Mouse (Mus musculus) E14TG2a.4 (cell line): Measurements from ENCODE around the gene Gm20696.

ENCODE experiments used
- H3K27me3 ChIP-seq: 2 replicates; pipeline ENCODE4 v1.6.1; 2014; ENCODE audit warnings: low read length, control low read depth; ENCODE audit not compliant: insufficient read depth
- H3K36me3 ChIP-seq: 2 replicates; pipeline ENCODE4 v1.6.1; 2014; ENCODE audit warnings: low read length, control low read depth; ENCODE audit not compliant: insufficient read depth
- H3K4me1 ChIP-seq: replicated peaks from 2 replicates; pipeline ENCODE4 v1.6.1; 2014; ENCODE audit warnings: low read depth, low read length, control low read depth
- H3K4me3 ChIP-seq: replicated peaks from 2 replicates; pipeline ENCODE4 v1.5.1; 2014; ENCODE audit warnings: mild to moderate bottlenecking, low read length
- H3K9me3 ChIP-seq: 2 replicates; pipeline ENCODE4 v1.6.1; 2014; ENCODE audit warnings: low read length, control low read depth
- CTCF ChIP-seq: conservative IDR thresholded peaks from 2 replicates; pipeline ENCODE4 v1.5.1; 2014; ENCODE audit warnings: low read length
- NANOG ChIP-seq: IDR thresholded peaks from 2 replicates; pipeline ENCODE4 v1.6.1; 2014; ENCODE audit warnings: borderline replicate concordance, low read length, mixed read lengths
- POU5F1 ChIP-seq: IDR thresholded peaks from 2 replicates; pipeline ENCODE4 v1.6.1; 2014; ENCODE audit warnings: low read length, borderline replicate concordance

Gm20696 gene

GRCm38 (mm10) chr6:99327721-99328120, 338.9 kb downstream of the Gm20696 start:
- Histone ChIP-seq H3K4me3 (no peak overlapping the region), H3K4me1 (no peaks in the 10 kb centered on the region), H3K9me3 (no peaks in the 10 kb centered on the region), H3K27me3 (no peaks in the 10 kb centered on the region), H3K36me3 (no peaks in the 10 kb centered on the region)
- no peak for TF ChIP-seq POU5F1
- no peak for TF ChIP-seq NANOG
- no peak for TF ChIP-seq CTCF

GRCm38 (mm10) chr6:99325881-99326280, 340.7 kb downstream of the Gm20696 start:
- H3K27me3 ChIP-seq, result no peaks in the 10 kb centered on the region
- no peaks in the 10 kb centered on the region for H3K9me3 ChIP-seq
- H3K36me3 ChIP-seq, result no peaks in the 10 kb centered on the region
- H3K4me1 ChIP-seq, result no peaks in the 10 kb centered on the region
- no peak for TF ChIP-seq CTCF
- no peak for TF ChIP-seq POU5F1
- no peak for TF ChIP-seq NANOG
- H3K4me3 ChIP-seq, result no peak overlapping the region

- no peak overlapping the region for H3K4me3 ChIP-seq
- H3K9me3 ChIP-seq, result no peaks in the 10 kb centered on the region
- no peaks in the 10 kb centered on the region for H3K36me3 ChIP-seq
- peaks cover under 1% of the 10 kb centered on the region; the same call in 1 of the 2 replicates for H3K27me3 ChIP-seq
- TF ChIP-seq CTCF (no peak), POU5F1 (no peak), NANOG (no peak)
- H3K4me1 ChIP-seq, result no peaks in the 10 kb centered on the region
Measured at GRCm38 (mm10) chr6:99325461-99325860, 341.1 kb downstream of the Gm20696 start.

- H3K27me3 ChIP-seq, result peaks cover 3% of the 10 kb centered on the region; the same call in 1 of the 2 replicates
- no peak for TF ChIP-seq NANOG
- no peak for TF ChIP-seq POU5F1
- no peak overlapping the region for H3K4me3 ChIP-seq
- H3K9me3 ChIP-seq, result no peaks in the 10 kb centered on the region
- no peaks in the 10 kb centered on the region for H3K36me3 ChIP-seq
- peaks cover 9% of the 10 kb centered on the region for H3K4me1 ChIP-seq
Measured at GRCm38 (mm10) chr6:99322132-99322904, 344.3 kb downstream of the Gm20696 start.

- no peaks in the 10 kb centered on the region for H3K36me3 ChIP-seq
- TF ChIP-seq POU5F1 (no peak), CTCF (no peak), NANOG (no peak)
- no peaks in the 10 kb centered on the region for H3K9me3 ChIP-seq
- H3K4me1 ChIP-seq, result peaks cover 9% of the 10 kb centered on the region
- H3K4me3 ChIP-seq, result no peak overlapping the region
- H3K27me3 ChIP-seq, result peaks cover 3% of the 10 kb centered on the region; the same call in 1 of the 2 replicates
Measured at GRCm38 (mm10) chr6:99320444-99320843, 346.2 kb downstream of the Gm20696 start.

GRCm38 (mm10) chr6:99319415-99320405, 346.9 kb downstream of the Gm20696 start:
- Histone ChIP-seq H3K4me3 (no peak overlapping the region), H3K27me3 (peaks cover 3% of the 10 kb centered on the region; the same call in 1 of the 2 replicates), H3K4me1 (peaks cover 9% of the 10 kb centered on the region), H3K36me3 (no peaks in the 10 kb centered on the region), H3K9me3 (no peaks in the 10 kb centered on the region)
- TF ChIP-seq CTCF (no peak), NANOG (no peak), POU5F1 (no peak)

- no peaks in the 10 kb centered on the region for H3K9me3 ChIP-seq
- TF ChIP-seq CTCF (no peak), POU5F1 (no peak), NANOG (no peak)
- peaks cover 13% of the 10 kb centered on the region for H3K4me1 ChIP-seq
- H3K4me3 ChIP-seq, result no peak overlapping the region
- no peaks in the 10 kb centered on the region for H3K36me3 ChIP-seq
- no peaks in the 10 kb centered on the region for H3K27me3 ChIP-seq
Measured at GRCm38 (mm10) chr6:99314746-99315145, 351.9 kb downstream of the Gm20696 start.

GRCm38 (mm10) chr6:99310529-99310928, 356.1 kb downstream of the Gm20696 start:
- Histone ChIP-seq H3K4me1 (peaks cover 13% of the 10 kb centered on the region), H3K4me3 (no peak overlapping the region), H3K9me3 (no peaks in the 10 kb centered on the region), H3K27me3 (no peaks in the 10 kb centered on the region; the same call in 1 of the 2 replicates), H3K36me3 (no peaks in the 10 kb centered on the region)
- TF ChIP-seq CTCF (no peak), POU5F1 (no peak), NANOG (no peak)
